ENCODE assay signal across 8 mouse cellular contexts in the genomic region with DNA sequence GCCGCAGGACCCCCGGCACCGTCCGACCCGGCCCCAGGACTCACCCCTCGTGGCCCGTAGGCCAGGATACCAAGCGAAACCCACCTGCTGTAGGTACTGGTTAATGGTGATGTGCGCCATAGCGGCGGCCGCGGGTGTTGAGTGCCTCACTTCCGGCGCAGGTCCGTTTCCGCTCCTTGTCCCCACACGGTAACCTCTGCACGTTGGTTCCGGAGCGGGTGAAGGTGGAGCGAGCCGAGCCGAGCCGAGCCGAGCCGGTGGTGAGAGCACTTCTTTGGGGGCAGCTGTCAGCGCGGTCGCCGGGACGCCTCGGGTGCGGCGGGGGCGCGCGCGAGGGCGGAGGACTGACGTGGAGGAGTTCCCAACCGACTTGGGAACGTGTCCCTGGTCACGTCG. TPM values are rescaled to one million over a fixed set of nuclear protein-coding genes. Genes with fewer than 3 reads are reported as not detected.
DNase-seq lines count a peak whose midpoint lies in the region; ATAC-seq and TF ChIP-seq lines count a peak whose summit lies in the region.

No protein-coding gene starts in this region.

- TF ChIP-seq CTCF in C2C12 (IDR thresholded peaks at IDR 0.05; ENCODE audit: control insufficient read depth, insufficient read depth, insufficient read length): no peak
- no peak for TF ChIP-seq CTCF in brain, embryonic 14.5 days (IDR thresholded peaks at IDR 0.05; ENCODE audit: borderline replicate concordance, extremely low read depth, insufficient read depth, insufficient read length)

- no peaks in the 10 kb centered on the region for H3K27me3 ChIP-seq in C2C12 (ENCODE audit: control insufficient read depth, insufficient read depth, insufficient read length)
- H3K27me3 ChIP-seq in erythroblast, embryonic 14.5 days (ENCODE audit: control insufficient read depth): no peaks in the 10 kb centered on the region
- no peaks in the 10 kb centered on the region for H3K27me3 ChIP-seq in heart, embryonic 13.5 days (replicated peaks)
- no peaks in the 10 kb centered on the region for H3K27me3 ChIP-seq in liver, embryonic 12.5 days (replicated peaks)
- no peaks in the 10 kb centered on the region for H3K27me3 ChIP-seq in stomach, embryonic 15.5 days (replicated peaks)

- H3K79me2 ChIP-seq in C2C12 (ENCODE audit: control insufficient read depth, insufficient read depth): peaks cover 89% of the 10 kb centered on the region

- peaks cover 15% of the 10 kb centered on the region for H3K36me3 ChIP-seq in C2C12 (ENCODE audit: control insufficient read depth, insufficient read depth)
- peaks cover 44% of the 10 kb centered on the region for H3K36me3 ChIP-seq in erythroblast, embryonic 14.5 days (ENCODE audit: control insufficient read depth)
- H3K36me3 ChIP-seq in heart, embryonic 13.5 days: peaks cover 34% of the 10 kb centered on the region
- H3K36me3 ChIP-seq in liver, embryonic 12.5 days: peaks cover 26% of the 10 kb centered on the region
- no peaks in the 10 kb centered on the region for H3K36me3 ChIP-seq in stomach, embryonic 15.5 days

- peaks cover 62% of the 10 kb centered on the region for H3K79me3 ChIP-seq in C2C12 (ENCODE audit: low read depth)

- peak overlapping the region; percentile 91 for H3K27ac ChIP-seq in heart, embryonic 13.5 days (replicated peaks)
- H3K27ac ChIP-seq in liver, embryonic 12.5 days: peak overlapping the region; percentile 97
- H3K27ac ChIP-seq in stomach, embryonic 15.5 days: peak overlapping the region; percentile 94

- ATAC-seq in heart, embryonic 13.5 days (ENCODE audit: extremely low read depth, insufficient number of reproducible peaks, low FRiP score, low TSS enrichment): peak; percentile 39
- ATAC-seq in liver, embryonic 12.5 days: peak; percentile 57
- ATAC-seq in stomach, embryonic 15.5 days (ENCODE audit: insufficient read depth, low FRiP score, low read depth): peak; percentile 79

- peak overlapping the region; percentile 93 for H3K9ac ChIP-seq in heart, embryonic 13.5 days
- H3K9ac ChIP-seq in liver, embryonic 12.5 days: peak overlapping the region; percentile 100
- peak overlapping the region; percentile 68 for H3K9ac ChIP-seq in stomach, embryonic 15.5 days

- under 1% methylated on average over 45 of the region's 45 CpGs for WGBS in heart, embryonic 13.5 days
- 1% methylated on average over 45 of the region's 45 CpGs for WGBS in liver, embryonic 12.5 days (ENCODE audit: insufficient replicate concordance)
- under 1% methylated on average over 45 of the region's 45 CpGs for WGBS in stomach, embryonic 15.5 days

- 0 out of 2 replicates have a peak, but pooled peaks have one; percentile 25 for TF ChIP-seq POLR2A in brain, embryonic 14.5 days (IDR thresholded peaks at IDR 0.05; ENCODE audit: borderline replicate concordance, extremely low read depth, insufficient read depth, insufficient read length, poor library complexity, severe bottlenecking)

- H3K4me1 ChIP-seq in erythroblast, embryonic 14.5 days (ENCODE audit: control insufficient read depth): peaks cover 51% of the 10 kb centered on the region
- H3K4me1 ChIP-seq in heart, embryonic 13.5 days: peaks cover 43% of the 10 kb centered on the region
- H3K4me1 ChIP-seq in liver, embryonic 12.5 days: peaks cover 50% of the 10 kb centered on the region
- H3K4me1 ChIP-seq in stomach, embryonic 15.5 days: peaks cover 11% of the 10 kb centered on the region; the same call in 1 of the 2 replicates

- peak overlapping the region; percentile 82 for H3ac ChIP-seq in C2C12 (ENCODE audit: control insufficient read depth, insufficient read length, low read depth)

- H3K4me2 ChIP-seq in heart, embryonic 13.5 days: peak overlapping the region; percentile 91
- H3K4me2 ChIP-seq in liver, embryonic 12.5 days: peak overlapping the region; percentile 77
- peak overlapping the region; percentile 90 for H3K4me2 ChIP-seq in stomach, embryonic 15.5 days

- H3K9me3 ChIP-seq in erythroblast, embryonic 14.5 days (ENCODE audit: control insufficient read depth, low read length): no peaks in the 10 kb centered on the region
- H3K9me3 ChIP-seq in heart, embryonic 13.5 days: no peaks in the 10 kb centered on the region
- H3K9me3 ChIP-seq in liver, embryonic 12.5 days (replicated peaks): no peaks in the 10 kb centered on the region
- no peaks in the 10 kb centered on the region for H3K9me3 ChIP-seq in stomach, embryonic 15.5 days

- H3K4me3 ChIP-seq in C2C12 (ENCODE audit: insufficient read depth, poor library complexity, severe bottlenecking): peak overlapping the region; percentile 93
- peak overlapping the region; percentile 99 for H3K4me3 ChIP-seq in erythroblast, embryonic 14.5 days (replicated peaks)
- H3K4me3 ChIP-seq in heart, embryonic 13.5 days: peak overlapping the region; percentile 94
- peak overlapping the region; percentile 98 for H3K4me3 ChIP-seq in liver, embryonic 12.5 days
- peak overlapping the region; percentile 83 for H3K4me3 ChIP-seq in stomach, embryonic 15.5 days (replicated peaks)

- DNase-seq in brain, embryonic 14.5 days (ENCODE audit: low read depth): peak; percentile 97
- peak; percentile 95 for DNase-seq in kidney, postnatal 10 days
- peak; percentile 85 to 89 for DNase-seq in natural killer cell, adult 2 months (ENCODE audit: low spot score in 2 of 2)

TF ChIP-seq in C2C12, 6 proteins besides CTCF, POLR2A, EP300 and RAD21:
- no peak for TF ChIP-seq FOSL1 (IDR thresholded peaks at IDR 0.05; ENCODE audit: insufficient read depth, low read length, poor library complexity, severe bottlenecking)
- TF ChIP-seq CEBPB (IDR thresholded peaks at IDR 0.05; ENCODE audit: low read depth): no peak
- TF ChIP-seq USF1 (IDR thresholded peaks at IDR 0.05; ENCODE audit: low read depth): no peak
- TF ChIP-seq MYOG (IDR thresholded peaks at IDR 0.05; ENCODE audit: control insufficient read depth, extremely low read depth, insufficient read length): no peak
- TF ChIP-seq MAX (IDR thresholded peaks at IDR 0.05): no peak
- TF ChIP-seq MYOD1 (IDR thresholded peaks at IDR 0.05; ENCODE audit: control insufficient read depth, insufficient read length, low read depth): no peak

RNA-seq across cellular contexts. Expression of a gene that starts 0.6 kb away (rescaled TPM):
- 23.6 TPM for polyA plus RNA-seq in C2C12 (2012; fragmentation: generic; extraction: Trizol)
- polyA plus RNA-seq in brain, embryonic 14.5 days (2012; rRNA removed): 38.5 and 40.5 TPM in 2 replicates
- polyA plus RNA-seq in erythroblast, embryonic 14.5 days (2012): 0.54 and 1.6 TPM in 2 replicates
- 24.2 and 25.7 TPM in 2 replicates for polyA plus RNA-seq in heart, embryonic 13.5 days (2015; fragmentation: Nextera tagmentation; extraction: Ambion mirVana)
- 25.6 and 28.1 TPM in 2 replicates for polyA plus RNA-seq in liver, embryonic 12.5 days (2016; fragmentation: Nextera tagmentation; extraction: Ambion mirVana)
- polyA plus RNA-seq in stomach, embryonic 15.5 days (2015; fragmentation: Nextera tagmentation; extraction: Ambion mirVana): 33.7 and 34.5 TPM in 2 replicates

RNA-seq across cellular contexts. Expression of a gene that starts 0.7 kb away (rescaled TPM):
- 37.3 TPM for polyA plus RNA-seq in C2C12 (2012; fragmentation: generic; extraction: Trizol)
- polyA plus RNA-seq in brain, embryonic 14.5 days (2012; rRNA removed): 60.6 and 67.6 TPM in 2 replicates
- 2.4 and 3.6 TPM in 2 replicates for polyA plus RNA-seq in erythroblast, embryonic 14.5 days (2012)
- 99.5 and 102 TPM in 2 replicates for polyA plus RNA-seq in heart, embryonic 13.5 days (2015; fragmentation: Nextera tagmentation; extraction: Ambion mirVana)
- 97.6 and 98.2 TPM in 2 replicates for polyA plus RNA-seq in liver, embryonic 12.5 days (2016; fragmentation: Nextera tagmentation; extraction: Ambion mirVana)
- polyA plus RNA-seq in stomach, embryonic 15.5 days (2015; fragmentation: Nextera tagmentation; extraction: Ambion mirVana): 91.8 and 94.5 TPM in 2 replicates

RNA-seq across cellular contexts. Expression of a gene that starts 44.0 kb away (rescaled TPM):
- polyA plus RNA-seq in C2C12 (2012; fragmentation: generic; extraction: Trizol): 0.20 TPM
- 0.12 and 0.15 TPM in 2 replicates for polyA plus RNA-seq in brain, embryonic 14.5 days (2012; rRNA removed)
- 0.02 and 0.07 TPM in 2 replicates for polyA plus RNA-seq in erythroblast, embryonic 14.5 days (2012)
- 0.32 and 1.4 TPM in 2 replicates for polyA plus RNA-seq in heart, embryonic 13.5 days (2015; fragmentation: Nextera tagmentation; extraction: Ambion mirVana)
- polyA plus RNA-seq in liver, embryonic 12.5 days (2016; fragmentation: Nextera tagmentation; extraction: Ambion mirVana): 14.6 and 15.1 TPM in 2 replicates
- polyA plus RNA-seq in stomach, embryonic 15.5 days (2015; fragmentation: Nextera tagmentation; extraction: Ambion mirVana): 2.9 and 3.4 TPM in 2 replicates

RNA-seq across cellular contexts. Expression of a gene that starts 54.3 kb away (rescaled TPM):
- 352 TPM for polyA plus RNA-seq in C2C12 (2012; fragmentation: generic; extraction: Trizol)
- 247 and 265 TPM in 2 replicates for polyA plus RNA-seq in brain, embryonic 14.5 days (2012; rRNA removed)
- 11.0 and 19.7 TPM in 2 replicates for polyA plus RNA-seq in erythroblast, embryonic 14.5 days (2012)
- 305 and 332 TPM in 2 replicates for polyA plus RNA-seq in heart, embryonic 13.5 days (2015; fragmentation: Nextera tagmentation; extraction: Ambion mirVana)
- 199 and 203 TPM in 2 replicates for polyA plus RNA-seq in liver, embryonic 12.5 days (2016; fragmentation: Nextera tagmentation; extraction: Ambion mirVana)
- polyA plus RNA-seq in stomach, embryonic 15.5 days (2015; fragmentation: Nextera tagmentation; extraction: Ambion mirVana): 295 and 327 TPM in 2 replicates

Comparison
In these comparisons a context has a peak if more than half of its experiments do, and no peak if none do; other contexts are left out.
1. Peak in every context shown above with its lines: DNase-seq, ATAC-seq, H3K4me3 ChIP-seq and H3K27ac ChIP-seq.